Mouse (Mus musculus) forebrain, embryonic 12.5 days (tissue): ENCODE results near the gene Pomp. TPM values are rescaled to one million over a fixed set of nuclear protein-coding genes. Genes with fewer than 3 reads are reported as not detected.
A peak's percentile ranks its signal among the peaks of the same experiment; 100 is the strongest.

Experiments used
- ATAC-seq: fragments of 200-750 bp; cut with Nextera tagmentation; 2 replicates; pipeline ENCODE4 v1.8.0; 2017; ENCODE audit warnings: moderate TSS enrichment; ENCODE audit not compliant: low FRiP score
- H3K27ac ChIP-seq: fragments of 300-500 bp; sonication (generic); 2 replicates; pipeline ENCODE4 v1.5.1; 2016; ENCODE audit warnings: mild to moderate bottlenecking
- H3K27me3 ChIP-seq: fragments of 300-500 bp; sonication (generic); 2 replicates; pipeline ENCODE4 v1.6.1; 2016; ENCODE audit warnings: mild to moderate bottlenecking
- H3K36me3 ChIP-seq: fragments of 300-500 bp; sonication (generic); replicated peaks from 2 replicates; pipeline ENCODE4 v1.6.1; 2016; ENCODE audit warnings: mild to moderate bottlenecking
- H3K4me1 ChIP-seq: fragments of 300-500 bp; sonication (generic); 2 replicates; pipeline ENCODE4 v1.6.1; 2016
- H3K4me2 ChIP-seq: fragments of 300-500 bp; sonication (generic); 2 replicates; pipeline ENCODE4 v1.6.1; 2016; ENCODE audit warnings: mild to moderate bottlenecking, moderate library complexity
- H3K4me3 ChIP-seq: fragments of 300-500 bp; sonication (generic); replicated peaks from 2 replicates; pipeline ENCODE4 v1.5.1; 2016; ENCODE audit warnings: mild to moderate bottlenecking
- H3K9ac ChIP-seq: fragments of 300-500 bp; sonication (generic); 2 replicates; pipeline ENCODE4 v1.6.1; 2016; ENCODE audit warnings: mild to moderate bottlenecking
- H3K9me3 ChIP-seq: fragments of 300-500 bp; sonication (generic); 2 replicates; pipeline ENCODE4 v1.6.1; 2016
- WGBS: fragments of 180-500 bp; shearing (Covaris S2); methylation state at CpG from one replicate; pipeline ENCODE4 v1.1.7; 2016; 5-methylcytosine and 5-hydroxymethylcytosine counted together
- polyA plus RNA-seq: library from polyadenylated mRNA; unstranded; fragments of >200 nt; fragmentation: Nextera tagmentation; extraction: Ambion mirVana; gene quantifications from 2 replicates; pipeline ENCODE4 v1.2.1, GENCODE M21; 2016

Gene Pomp
- polyA plus RNA-seq, result 528 and 531 TPM in 2 replicates

- Histone ChIP-seq H3K4me3 (peak within 1 kb of the TSS; percentile 95), H3K27ac (peak within 1 kb of the TSS; percentile 71), H3K27me3 (no peaks in the 10 kb centered on the region), H3K9me3 (no peaks in the 10 kb centered on the region), H3K4me1 (peaks cover 21% of the 10 kb centered on the region), H3K4me2 (peak within 1 kb of the TSS; percentile 95), H3K36me3 (peaks cover 33% of the 10 kb centered on the region), H3K9ac (peak within 1 kb of the TSS; percentile 85)
- peak; percentile 95 for ATAC-seq
- WGBS, result under 1% methylated on average over 68 of the region's 68 CpGs
Observed at GRCm38 (mm10) chr5:147860449-147861261, at the start of gene Pomp. Pomp (plus strand) TSS chr5:147860461.

GRCm38 (mm10) chr5:147812255-147813040 is 47.8 kb upstream of the Pomp start:
- ATAC-seq, result no peak

GRCm38 (mm10) chr5:147814971-147815370 is 45.3 kb upstream of the Pomp start:
- no peaks in the 10 kb centered on the region for H3K4me1 ChIP-seq
- no peak overlapping the region for H3K4me2 ChIP-seq
- H3K27me3 ChIP-seq, result no peaks in the 10 kb centered on the region
- no peak for ATAC-seq
- no peaks in the 10 kb centered on the region; the same call in 1 of the 2 replicates for H3K9me3 ChIP-seq
- H3K4me3 ChIP-seq, result no peak overlapping the region
- H3K9ac ChIP-seq, result no peak overlapping the region
- no peak overlapping the region for H3K27ac ChIP-seq
- WGBS, result 80% methylated on average over 13 of the region's 13 CpGs
- no peaks in the 10 kb centered on the region for H3K36me3 ChIP-seq

More at GRCm38 (mm10) chr5:147812255-147813040, 47.8 kb upstream of the Pomp start:
- 84% methylated on average over 13 of the region's 13 CpGs for WGBS
- H3K27ac ChIP-seq, result no peak overlapping the region
- no peaks in the 10 kb centered on the region for H3K36me3 ChIP-seq
- no peak overlapping the region for H3K9ac ChIP-seq
- H3K4me1 ChIP-seq, result no peaks in the 10 kb centered on the region
- no peak overlapping the region for H3K4me2 ChIP-seq
- H3K9me3 ChIP-seq, result no peaks in the 10 kb centered on the region; the same call in 1 of the 2 replicates
- no peak overlapping the region for H3K4me3 ChIP-seq
- no peaks in the 10 kb centered on the region for H3K27me3 ChIP-seq

DNA sequence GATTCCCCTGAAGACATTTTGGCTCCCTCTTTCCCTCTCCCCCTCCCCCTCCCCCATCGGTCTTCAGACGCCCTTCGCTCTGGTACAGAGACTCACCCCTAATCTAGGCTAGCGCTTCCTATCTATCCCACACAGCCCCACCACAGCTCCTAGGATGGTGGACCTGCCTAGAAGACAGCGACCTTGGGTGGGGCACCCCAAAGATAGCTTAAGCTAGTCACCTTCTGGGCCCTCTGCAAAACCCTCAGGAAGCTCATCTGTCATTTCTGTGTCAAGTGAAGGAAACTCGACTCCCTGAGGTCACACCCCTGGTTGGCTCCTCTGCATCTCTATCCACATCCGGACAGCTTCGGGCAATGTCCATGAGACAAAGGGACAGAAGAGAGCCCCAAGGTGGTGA is 44.7 kb upstream of the Pomp start:
- no peak for ATAC-seq
- Histone ChIP-seq H3K4me3 (no peak overlapping the region), H3K9ac (no peak overlapping the region), H3K4me1 (no peaks in the 10 kb centered on the region), H3K36me3 (no peaks in the 10 kb centered on the region), H3K27ac (no peak overlapping the region), H3K4me2 (no peak overlapping the region), H3K9me3 (no peaks in the 10 kb centered on the region; the same call in 1 of the 2 replicates), H3K27me3 (no peaks in the 10 kb centered on the region)
- 87% methylated on average over 8 of the region's 8 CpGs for WGBS

DNA sequence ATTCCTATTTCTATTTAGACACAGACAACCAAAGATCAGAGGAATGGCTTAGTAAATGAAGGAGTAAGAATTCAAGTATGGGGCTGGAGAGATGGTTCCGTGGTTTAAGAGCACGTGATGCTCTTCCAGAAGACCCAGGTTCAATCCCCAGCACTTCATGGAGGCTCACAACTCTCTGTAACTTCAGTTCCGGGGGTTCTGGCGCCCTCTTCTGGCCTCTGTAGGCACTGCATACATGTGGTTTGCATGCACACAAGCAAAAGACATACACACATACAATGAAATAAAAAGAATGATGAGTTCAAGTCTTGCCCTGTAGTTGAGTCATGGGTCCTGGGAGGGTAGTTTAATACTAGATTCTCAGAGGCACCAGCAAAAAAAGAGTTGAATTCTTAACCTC is 43.8 kb upstream of the Pomp start:
- Histone ChIP-seq H3K36me3 (no peaks in the 10 kb centered on the region), H3K4me3 (no peak overlapping the region), H3K9ac (no peak overlapping the region), H3K27ac (no peak overlapping the region), H3K4me2 (no peak overlapping the region), H3K27me3 (no peaks in the 10 kb centered on the region), H3K4me1 (no peaks in the 10 kb centered on the region), H3K9me3 (no peaks in the 10 kb centered on the region; the same call in 1 of the 2 replicates)
- no peak for ATAC-seq
- 72% methylated on average over 4 of the region's 4 CpGs for WGBS

DNA sequence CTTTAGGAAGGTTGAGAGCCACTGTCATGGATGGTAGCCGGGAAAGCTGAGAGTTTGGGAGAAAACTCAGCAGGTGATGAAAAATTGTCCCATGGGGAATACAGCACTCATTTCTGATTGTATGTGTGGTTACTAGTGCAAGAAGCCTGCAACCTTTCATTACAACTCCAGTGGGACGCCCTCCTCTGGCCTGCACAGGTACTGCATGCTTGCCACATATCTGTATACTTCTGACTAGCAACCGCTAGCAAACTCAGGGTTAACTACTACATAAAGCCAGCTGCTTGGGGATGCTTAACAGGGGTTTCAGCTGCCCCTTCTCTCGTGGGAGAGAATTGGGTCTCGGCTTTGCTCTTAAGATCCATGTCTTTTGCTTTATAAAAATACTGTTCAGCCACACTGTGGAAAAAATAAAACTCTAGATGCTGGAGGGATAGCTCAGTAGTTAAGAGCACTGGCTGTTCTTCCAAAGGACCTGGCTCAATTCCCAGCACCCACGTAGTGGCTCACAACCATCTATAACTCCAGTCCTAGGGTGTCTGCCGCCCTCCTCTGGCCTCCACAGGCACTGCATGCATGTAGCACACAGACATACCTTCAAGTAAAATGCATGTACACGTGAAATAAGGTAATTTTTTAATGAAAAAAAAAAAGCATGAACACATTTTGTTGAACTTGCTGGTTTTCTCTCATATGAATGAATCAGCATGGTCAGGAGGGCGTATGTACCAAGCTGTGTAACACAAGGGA is 42.3 kb upstream of the Pomp start:
- H3K27ac ChIP-seq, result no peak overlapping the region
- H3K4me2 ChIP-seq, result no peak overlapping the region
- H3K27me3 ChIP-seq, result no peaks in the 10 kb centered on the region
- H3K4me1 ChIP-seq, result no peaks in the 10 kb centered on the region
- no peak overlapping the region for H3K4me3 ChIP-seq
- H3K9me3 ChIP-seq, result no peaks in the 10 kb centered on the region; the same call in 1 of the 2 replicates
- ATAC-seq, result no peak
- H3K9ac ChIP-seq, result no peak overlapping the region
- no peaks in the 10 kb centered on the region for H3K36me3 ChIP-seq
- 89% methylated on average over 9 of the region's 9 CpGs for WGBS

DNA sequence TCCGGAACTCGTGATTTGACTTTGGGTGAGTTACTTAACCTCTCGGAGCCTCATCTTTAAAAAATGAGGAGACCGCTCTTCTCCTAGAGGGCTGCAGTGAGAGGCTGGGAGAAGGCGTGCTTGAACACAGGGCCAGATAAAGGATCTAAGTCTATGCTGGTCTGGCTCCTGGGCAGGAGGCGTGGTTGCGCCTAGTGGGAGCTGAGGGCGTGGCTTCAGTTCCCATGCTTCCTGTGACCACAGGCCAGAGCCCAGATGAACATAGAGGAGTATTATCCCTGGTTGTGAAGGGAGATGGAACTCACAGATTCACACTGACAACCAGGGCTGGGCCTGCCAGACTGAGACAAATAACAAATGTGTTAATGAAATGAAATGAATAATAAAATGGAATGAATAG is 41.4 kb upstream of the Pomp start:
- Histone ChIP-seq H3K4me1 (no peaks in the 10 kb centered on the region), H3K36me3 (no peaks in the 10 kb centered on the region), H3K4me2 (no peak overlapping the region), H3K9ac (no peak overlapping the region), H3K9me3 (no peaks in the 10 kb centered on the region; the same call in 1 of the 2 replicates), H3K27me3 (no peaks in the 10 kb centered on the region), H3K4me3 (no peak overlapping the region), H3K27ac (no peak overlapping the region)
- WGBS, result 90% methylated on average over 8 of the region's 8 CpGs
- no peak for ATAC-seq

GRCm38 (mm10) chr5:147819895-147820294 is 40.4 kb upstream of the Pomp start:
- Histone ChIP-seq H3K36me3 (no peaks in the 10 kb centered on the region), H3K4me1 (no peaks in the 10 kb centered on the region), H3K9ac (no peak overlapping the region), H3K27me3 (no peaks in the 10 kb centered on the region), H3K9me3 (no peaks in the 10 kb centered on the region; the same call in 1 of the 2 replicates), H3K27ac (no peak overlapping the region), H3K4me2 (no peak overlapping the region), H3K4me3 (no peak overlapping the region)
- ATAC-seq, result no peak
- WGBS, result 88% methylated on average over 7 of the region's 7 CpGs

DNA sequence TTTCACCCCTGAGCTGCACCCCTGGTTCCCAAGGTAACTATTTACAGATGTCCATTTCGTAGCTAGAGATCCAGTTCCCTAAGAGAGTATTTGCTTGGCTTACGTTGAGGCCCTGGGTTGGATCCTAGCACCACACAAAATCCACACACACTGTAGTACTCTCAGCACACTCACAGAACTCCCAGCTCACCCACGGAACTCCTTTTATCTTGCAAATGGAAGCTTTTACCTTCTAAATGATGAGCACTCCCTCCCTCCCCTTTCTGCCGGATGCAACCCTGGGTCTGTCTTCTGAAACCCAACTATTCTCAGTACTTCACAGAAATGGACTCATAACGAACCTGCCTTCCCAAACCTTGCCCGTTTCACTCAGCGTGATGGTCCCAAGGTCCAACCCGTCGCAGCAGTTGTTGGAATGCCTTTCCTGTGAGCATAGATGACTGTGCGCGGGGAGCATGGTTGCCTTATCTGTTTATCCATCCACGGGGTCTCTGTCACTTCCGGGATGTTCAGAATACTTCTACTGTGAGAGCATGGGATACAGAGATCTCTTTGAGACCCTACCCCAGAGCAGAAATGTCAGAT is 36.1 kb upstream of the Pomp start:
- Histone ChIP-seq H3K9me3 (no peaks in the 10 kb centered on the region), H3K27me3 (no peaks in the 10 kb centered on the region), H3K36me3 (no peaks in the 10 kb centered on the region), H3K4me3 (no peak overlapping the region), H3K4me2 (no peak overlapping the region), H3K9ac (no peak overlapping the region), H3K4me1 (no peaks in the 10 kb centered on the region), H3K27ac (no peak overlapping the region)
- ATAC-seq, result no peak
- WGBS, result 83% methylated on average over 13 of the region's 13 CpGs

GRCm38 (mm10) chr5:147825375-147825969 is 34.8 kb upstream of the Pomp start:
- no peak for ATAC-seq

GRCm38 (mm10) chr5:147826091-147826490 is 34.2 kb upstream of the Pomp start:
- Histone ChIP-seq H3K4me2 (no peak overlapping the region), H3K9ac (no peak overlapping the region), H3K4me1 (no peaks in the 10 kb centered on the region), H3K27me3 (no peaks in the 10 kb centered on the region), H3K36me3 (no peaks in the 10 kb centered on the region), H3K27ac (no peak overlapping the region), H3K4me3 (no peak overlapping the region), H3K9me3 (no peaks in the 10 kb centered on the region)
- no peak for ATAC-seq
- 77% methylated on average over 9 of the region's 9 CpGs for WGBS

More at GRCm38 (mm10) chr5:147825375-147825969, 34.8 kb upstream of the Pomp start:
- Histone ChIP-seq H3K27me3 (no peaks in the 10 kb centered on the region), H3K27ac (no peak overlapping the region), H3K4me2 (no peak overlapping the region), H3K4me3 (no peak overlapping the region), H3K36me3 (no peaks in the 10 kb centered on the region), H3K9ac (no peak overlapping the region), H3K9me3 (no peaks in the 10 kb centered on the region), H3K4me1 (no peaks in the 10 kb centered on the region)
- 69% methylated on average over 22 of the region's 22 CpGs for WGBS
